Mouse (Mus musculus): Measurements from ENCODE around the gene Gigyf1. TPM values are rescaled to one million over a fixed set of nuclear protein-coding genes. Genes with fewer than 3 reads are reported as not detected.

Gigyf1 gene
- polyA plus RNA-seq, 1 experiment from 2014 or later = 14.7 TPM

DNA sequence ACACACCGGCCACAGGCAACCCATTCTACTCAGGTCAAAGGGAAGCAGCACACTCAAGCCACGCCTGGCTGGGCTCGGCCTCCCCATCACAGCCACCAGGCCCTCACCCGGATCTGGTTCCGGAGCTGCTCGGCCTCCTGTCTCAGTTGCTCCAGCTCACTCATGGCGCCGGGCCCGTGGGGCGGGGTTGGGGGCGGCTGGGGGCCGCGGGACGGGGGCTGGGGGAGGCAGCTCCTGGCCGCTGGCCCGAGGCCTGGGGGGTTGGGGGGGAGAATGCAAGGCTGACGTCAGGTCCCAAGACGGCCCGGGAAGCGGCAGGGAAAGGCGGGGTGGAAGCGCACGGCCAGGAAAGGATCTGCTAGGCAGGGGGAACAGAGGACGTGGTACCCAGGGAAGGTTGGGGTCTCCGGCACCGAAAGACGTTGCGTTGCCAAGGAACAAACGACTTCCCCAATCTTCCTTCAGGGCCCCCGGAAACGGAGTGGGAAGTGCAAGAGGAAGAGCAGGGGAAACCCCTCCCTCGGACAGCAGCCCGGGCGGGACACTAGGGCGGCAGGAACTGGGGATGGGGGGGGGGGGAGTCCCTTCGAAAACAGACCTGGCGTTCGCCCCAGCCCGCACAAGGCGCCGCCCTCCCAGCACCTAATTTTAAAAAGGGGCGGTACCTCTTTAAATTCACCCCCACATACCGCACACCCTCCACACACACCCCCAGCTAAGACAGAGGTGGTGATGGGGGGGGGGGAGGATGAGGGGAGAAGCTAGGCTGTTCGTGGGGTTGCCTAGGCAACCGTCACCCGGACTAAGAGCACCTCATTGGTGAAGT is 12.5 kb downstream of the Gigyf1 start:
- peak overlapping the region; percentile 87 for H3K9ac ChIP-seq
- no peaks in the 10 kb centered on the region for H3K27me3 ChIP-seq
- peaks cover 39% of the 10 kb centered on the region for H3K4me1 ChIP-seq
- peak overlapping the region; percentile 96 for H3K27ac ChIP-seq
- H3K4me2 ChIP-seq = peak overlapping the region; percentile 94
- peaks cover 45% of the 10 kb centered on the region for H3K36me3 ChIP-seq
- H3K4me3 ChIP-seq (replicated peaks) = peak overlapping the region; percentile 87
- WGBS = under 1% methylated on average over 43 of the region's 46 CpGs
- peak; percentile 23 for ATAC-seq (replicated peaks; ENCODE audit: low FRiP score)
- no peaks in the 10 kb centered on the region for H3K9me3 ChIP-seq (replicated peaks)

DNA sequence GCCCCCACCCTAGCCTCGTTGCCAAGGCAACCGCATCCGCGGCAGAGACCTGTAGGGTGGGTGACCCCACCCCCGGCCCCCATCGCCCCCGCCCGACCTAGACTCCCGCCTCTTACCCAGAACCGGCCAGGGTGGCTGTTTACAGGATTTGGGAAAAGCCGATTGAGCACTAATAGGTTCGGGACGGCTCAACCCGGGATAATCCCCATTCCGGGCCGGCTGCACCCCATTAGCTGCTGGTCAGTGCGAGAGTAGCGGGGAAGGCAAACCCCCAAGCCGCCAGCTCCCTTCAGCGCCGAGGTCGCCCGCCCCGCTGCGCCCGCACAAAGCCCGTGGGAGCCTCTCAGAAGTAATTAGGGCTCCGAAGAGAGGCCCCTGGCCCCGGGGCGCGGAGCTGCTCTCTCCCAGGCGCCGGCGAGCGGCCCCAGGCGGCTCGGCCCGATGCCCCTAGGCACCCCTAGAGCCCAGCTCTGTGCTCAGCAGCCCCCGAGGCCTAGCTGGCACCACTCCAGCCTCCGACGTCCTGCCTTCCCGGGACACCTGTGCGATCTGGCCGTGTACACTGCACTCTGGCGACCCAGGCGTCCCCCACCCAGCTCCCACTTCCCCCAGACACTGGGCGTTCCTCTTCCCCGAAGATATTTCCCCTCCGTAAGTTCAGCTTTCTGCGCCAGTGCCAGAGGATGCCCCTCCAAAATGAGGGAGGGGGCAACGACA is 13.2 kb downstream of the Gigyf1 start:
- ATAC-seq (replicated peaks; ENCODE audit: low FRiP score) = peak; percentile 11
- under 1% methylated on average over 48 of the region's 51 CpGs for WGBS
- Histone ChIP-seq H3K4me1 (peaks cover 33% of the 10 kb centered on the region), H3K9ac (peak overlapping the region; percentile 87), H3K27me3 (no peaks in the 10 kb centered on the region), H3K27ac (peak overlapping the region; percentile 96), H3K9me3 (replicated peaks) (no peaks in the 10 kb centered on the region), H3K4me2 (peak overlapping the region; percentile 94), H3K4me3 (replicated peaks) (peak overlapping the region; percentile 87), H3K36me3 (peaks cover 38% of the 10 kb centered on the region)

DNA sequence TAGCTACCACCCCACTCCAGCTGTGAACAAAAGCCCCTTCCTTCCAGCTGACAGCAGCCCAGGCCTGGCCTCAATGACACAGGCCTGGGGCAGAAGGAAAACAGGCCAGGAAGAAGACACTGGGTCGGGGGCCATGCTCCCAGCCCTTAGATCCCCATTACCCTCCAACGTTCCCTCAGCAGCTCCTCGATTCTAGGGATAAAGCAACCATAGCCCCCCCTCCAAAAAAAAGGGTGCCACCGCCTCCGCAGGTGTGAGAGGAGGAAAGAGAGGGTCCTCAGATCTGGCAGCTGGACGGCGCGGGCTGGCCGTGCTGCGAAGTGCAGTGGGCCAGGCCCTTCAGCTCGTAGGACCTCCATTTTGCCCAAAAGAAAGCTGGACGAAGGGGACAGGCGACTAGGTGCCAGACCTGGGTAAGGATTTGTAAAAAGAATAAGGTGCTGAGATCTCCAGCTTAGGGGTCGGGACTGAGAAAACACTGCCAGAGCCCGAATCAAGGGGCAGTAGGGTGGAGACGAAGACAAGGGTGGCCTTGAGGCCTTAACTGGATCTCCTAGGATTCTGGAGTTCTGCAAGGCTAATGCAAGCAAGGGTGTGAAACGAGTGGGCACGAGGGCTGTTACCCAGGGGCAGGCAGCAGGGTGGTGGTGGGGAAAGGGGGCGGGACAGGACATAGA is 13.9 kb downstream of the Gigyf1 start:
- Histone ChIP-seq H3K4me2 (peak overlapping the region; percentile 94), H3K36me3 (peaks cover 32% of the 10 kb centered on the region), H3K9ac (peak overlapping the region; percentile 87), H3K27me3 (no peaks in the 10 kb centered on the region), H3K4me3 (replicated peaks) (peak overlapping the region; percentile 87), H3K4me1 (peaks cover 32% of the 10 kb centered on the region), H3K27ac (peak overlapping the region; percentile 96), H3K9me3 (replicated peaks) (no peaks in the 10 kb centered on the region)
- 0% methylated on average over 19 of the region's 19 CpGs for WGBS
- ATAC-seq (replicated peaks; ENCODE audit: low FRiP score) = 0 out of 2 replicates have a peak, but pooled peaks have one; percentile 0

DNA sequence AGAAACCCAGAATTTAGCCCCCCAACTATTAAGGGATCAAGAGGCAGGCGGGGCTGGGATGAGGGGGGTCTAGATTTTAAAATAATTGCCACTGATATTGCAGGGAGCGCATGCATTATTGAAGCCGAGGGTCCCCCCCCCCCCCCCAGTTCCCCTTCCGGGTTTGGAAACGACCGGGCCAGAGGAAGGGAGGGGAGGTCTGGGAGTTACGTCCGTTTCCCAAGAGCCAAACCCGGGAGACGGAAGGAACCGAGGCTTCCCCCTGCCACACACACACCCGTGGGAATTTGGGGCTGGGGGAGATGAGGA is 14.4 kb downstream of the Gigyf1 start:
- Histone ChIP-seq H3K9ac (peak overlapping the region; percentile 87), H3K27ac (peak overlapping the region; percentile 96), H3K4me2 (peak overlapping the region; percentile 94), H3K4me3 (replicated peaks) (peak overlapping the region; percentile 87), H3K36me3 (peaks cover 27% of the 10 kb centered on the region), H3K9me3 (replicated peaks) (no peaks in the 10 kb centered on the region), H3K4me1 (peaks cover 29% of the 10 kb centered on the region), H3K27me3 (no peaks in the 10 kb centered on the region)
- WGBS = 1% methylated on average over 10 of the region's 12 CpGs
- ATAC-seq (replicated peaks; ENCODE audit: low FRiP score) = peak; percentile 14; the same call in 1 of the 2 replicates

DNA sequence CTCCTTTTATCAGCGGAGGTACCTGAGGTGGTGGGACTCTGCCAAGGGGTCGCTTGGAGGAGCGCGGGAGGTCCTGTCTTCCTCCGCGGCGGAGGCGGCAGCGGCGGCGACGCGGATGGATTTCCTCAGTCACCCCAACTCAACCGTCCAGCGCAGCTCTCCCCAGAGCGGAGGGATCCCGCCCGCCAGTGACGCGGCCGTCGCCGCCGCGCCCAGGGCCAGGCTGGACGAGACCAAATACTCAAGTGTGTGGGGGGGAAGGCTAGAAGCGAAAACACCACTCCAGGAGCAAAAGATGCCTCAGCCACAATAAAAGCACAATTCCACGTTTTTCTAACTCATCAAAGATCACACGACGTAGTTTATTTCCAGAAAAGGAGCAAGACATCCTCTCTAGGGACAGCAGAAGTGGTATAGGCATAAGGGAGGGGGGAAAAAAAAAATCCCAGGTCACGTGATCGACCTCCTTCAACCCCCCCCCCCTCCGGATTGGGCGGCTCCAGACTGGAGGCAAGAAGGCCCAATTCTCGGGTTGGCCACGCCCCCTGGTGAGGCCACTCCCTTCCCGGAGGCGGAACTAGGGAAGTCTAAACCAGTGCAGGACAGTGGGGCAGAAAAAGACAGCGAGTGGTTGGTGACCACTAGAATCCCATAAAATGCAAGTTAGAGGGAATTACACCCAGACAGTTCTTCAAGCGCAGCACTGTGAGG is 14.9 kb downstream of the Gigyf1 start, which contains the start of the genes Epo and Gnb2:
TSS of gene Epo (minus strand) at position 126 of the 711 bp plus-strand sequence.
TSS of gene Gnb2 (minus strand) at position 394 of the 711 bp plus-strand sequence.
- no peaks in the 10 kb centered on the region for H3K27me3 ChIP-seq
- ATAC-seq (replicated peaks; ENCODE audit: low FRiP score) = peak; percentile 74
- H3K4me1 ChIP-seq = peaks cover 29% of the 10 kb centered on the region
- peak within 1 kb of the TSS; percentile 87 for H3K4me3 ChIP-seq (replicated peaks)
- H3K4me2 ChIP-seq = peak within 1 kb of the TSS; percentile 94
- H3K36me3 ChIP-seq = peaks cover 22% of the 10 kb centered on the region
- peak within 1 kb of the TSS; percentile 96 for H3K27ac ChIP-seq
- H3K9me3 ChIP-seq (replicated peaks) = no peaks in the 10 kb centered on the region
- peak within 1 kb of the TSS; percentile 87 for H3K9ac ChIP-seq
- WGBS = 0% methylated on average over 40 of the region's 40 CpGs

DNA sequence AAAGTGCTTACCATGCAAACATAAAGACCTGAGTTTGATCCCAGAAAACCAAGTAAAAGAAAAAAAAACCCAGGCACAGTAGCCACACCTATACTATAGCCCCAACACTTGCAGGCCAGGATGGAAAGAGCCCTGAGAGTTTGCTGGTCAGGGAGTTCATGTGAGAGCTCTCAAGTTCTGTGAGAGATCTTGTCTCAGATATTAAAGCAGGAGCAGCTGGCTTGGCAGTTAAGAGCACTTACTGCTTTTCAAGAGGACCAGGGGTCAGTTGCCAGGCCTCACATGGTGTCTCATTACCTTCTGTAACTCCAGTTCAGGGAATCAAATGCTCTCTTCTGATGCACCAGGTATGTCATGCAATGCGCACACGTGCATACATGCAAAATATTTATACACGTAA is 16.4 kb downstream of the Gigyf1 start:
- no peak overlapping the region for H3K27ac ChIP-seq
- H3K27me3 ChIP-seq = no peaks in the 10 kb centered on the region
- no peak overlapping the region for H3K9ac ChIP-seq
- WGBS = 90% methylated on average over 3 of the region's 3 CpGs
- H3K4me1 ChIP-seq = peaks cover 20% of the 10 kb centered on the region
- H3K36me3 ChIP-seq = peaks cover 7% of the 10 kb centered on the region
- no peak overlapping the region for H3K4me3 ChIP-seq (replicated peaks)
- no peaks in the 10 kb centered on the region for H3K9me3 ChIP-seq (replicated peaks)
- ATAC-seq (replicated peaks; ENCODE audit: low FRiP score) = no peak
- H3K4me2 ChIP-seq = no peak overlapping the region

DNA sequence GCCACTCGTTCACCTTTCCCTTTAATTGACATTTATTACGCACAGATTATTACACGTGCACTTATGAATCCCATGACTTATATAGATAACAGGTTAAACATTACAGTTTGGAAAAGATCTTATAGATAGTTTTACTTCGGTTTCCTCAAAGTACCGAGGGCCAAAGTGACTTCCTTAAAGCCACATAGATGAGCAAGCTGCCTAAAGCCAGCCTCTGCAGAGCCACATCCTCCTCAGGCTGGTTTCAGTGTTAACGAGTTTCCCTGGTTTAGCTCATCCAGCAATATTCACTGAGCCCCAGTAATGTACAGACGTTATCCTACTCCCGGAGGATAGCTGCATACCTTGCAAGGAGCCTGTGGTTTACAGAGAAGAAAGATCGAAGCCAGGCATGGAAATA is 17.0 kb downstream of the Gigyf1 start:
- no peaks in the 10 kb centered on the region for H3K27me3 ChIP-seq
- no peak overlapping the region for H3K9ac ChIP-seq
- WGBS = 77% methylated on average over 9 of the region's 9 CpGs
- no peak overlapping the region for H3K4me3 ChIP-seq (replicated peaks)
- peaks cover 14% of the 10 kb centered on the region for H3K4me1 ChIP-seq
- H3K9me3 ChIP-seq (replicated peaks) = no peaks in the 10 kb centered on the region
- no peak overlapping the region for H3K27ac ChIP-seq
- ATAC-seq (replicated peaks; ENCODE audit: low FRiP score) = no peak
- no peak overlapping the region for H3K4me2 ChIP-seq
- peaks cover 1% of the 10 kb centered on the region; the same call in 1 of the 2 replicates for H3K36me3 ChIP-seq

DNA sequence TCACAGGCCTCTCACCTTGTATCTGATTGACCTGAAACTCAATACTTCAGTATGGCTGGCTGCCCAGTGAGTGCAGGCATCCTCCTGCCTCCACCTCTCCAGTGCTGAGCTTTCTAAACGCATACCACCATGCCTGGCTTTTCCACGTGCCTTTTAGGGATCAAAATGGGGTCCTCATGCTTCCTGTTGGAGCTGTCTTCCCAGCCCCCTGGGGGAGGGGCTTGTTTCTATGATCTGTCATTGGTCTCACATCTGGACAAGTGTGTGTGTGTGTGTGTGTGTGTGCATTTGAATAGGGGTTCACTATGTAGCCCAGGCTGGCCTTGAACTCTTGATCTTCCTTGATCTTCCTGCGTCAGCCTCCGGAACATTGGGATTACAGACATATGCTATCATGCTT is 19.1 kb downstream of the Gigyf1 start:
- ATAC-seq (replicated peaks; ENCODE audit: low FRiP score) = no peak
- Histone ChIP-seq H3K4me1 (peaks cover 4% of the 10 kb centered on the region), H3K4me2 (no peak overlapping the region), H3K4me3 (replicated peaks) (no peak overlapping the region), H3K36me3 (no peaks in the 10 kb centered on the region), H3K27me3 (no peaks in the 10 kb centered on the region), H3K9me3 (replicated peaks) (no peaks in the 10 kb centered on the region), H3K27ac (no peak overlapping the region), H3K9ac (no peak overlapping the region)
- WGBS = 64% methylated on average over 4 of the region's 4 CpGs

DNA sequence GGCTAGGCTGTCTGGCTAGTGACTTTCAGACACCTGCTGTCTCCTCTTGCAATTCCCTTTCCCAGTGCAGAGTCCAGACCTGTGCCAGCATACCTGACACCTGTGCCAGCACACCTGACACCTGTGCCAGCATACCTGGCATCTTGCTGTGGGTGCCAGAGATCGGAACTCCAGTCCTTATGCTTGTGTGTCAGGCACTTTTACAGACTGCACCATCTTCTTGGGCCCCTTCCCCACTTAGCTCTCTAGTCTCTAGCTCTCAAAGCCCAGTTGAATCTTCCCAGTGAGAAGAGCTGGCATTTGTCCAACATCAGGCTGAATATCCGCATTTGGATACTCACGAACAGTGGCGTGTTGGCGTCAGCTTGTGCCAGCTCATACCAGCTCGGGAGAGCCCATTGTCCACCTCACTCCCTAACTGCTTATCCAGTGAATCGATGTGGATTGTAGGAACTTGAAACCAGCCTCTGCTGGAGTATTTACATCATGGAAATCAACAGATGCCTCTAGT is 21.0 kb downstream of the Gigyf1 start:
- H3K4me1 ChIP-seq = no peaks in the 10 kb centered on the region
- WGBS = 68% methylated on average over 7 of the region's 7 CpGs
- no peak overlapping the region for H3K9ac ChIP-seq
- H3K4me2 ChIP-seq = no peak overlapping the region
- H3K4me3 ChIP-seq (replicated peaks) = no peak overlapping the region
- H3K9me3 ChIP-seq (replicated peaks) = no peaks in the 10 kb centered on the region
- ATAC-seq (replicated peaks; ENCODE audit: low FRiP score) = no peak
- H3K27me3 ChIP-seq = no peaks in the 10 kb centered on the region
- H3K27ac ChIP-seq = no peak overlapping the region
- no peaks in the 10 kb centered on the region for H3K36me3 ChIP-seq

DNA sequence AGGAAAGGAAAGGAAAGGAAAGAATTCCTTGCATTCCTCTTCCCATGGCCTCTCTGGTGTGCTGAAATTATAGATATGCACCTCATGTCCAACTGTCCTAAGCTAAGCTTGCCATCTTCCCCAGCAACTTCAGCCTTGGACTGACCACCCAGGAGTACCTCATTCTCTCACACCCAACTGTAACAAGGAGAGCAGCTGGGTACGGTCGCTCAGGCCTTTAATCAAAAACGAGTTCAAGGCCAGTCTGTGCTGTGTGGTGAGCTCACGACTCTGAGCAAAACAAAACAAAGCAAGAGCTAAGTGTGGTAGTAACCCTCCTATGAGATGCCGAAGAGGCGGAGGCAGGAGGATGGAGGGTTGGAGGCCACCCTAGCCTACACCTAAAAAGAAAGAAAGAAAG is 22.6 kb downstream of the Gigyf1 start:
- no peak for ATAC-seq (replicated peaks; ENCODE audit: low FRiP score)
- no peaks in the 10 kb centered on the region for H3K9me3 ChIP-seq (replicated peaks)
- H3K27ac ChIP-seq = no peak overlapping the region
- H3K9ac ChIP-seq = no peak overlapping the region
- H3K4me2 ChIP-seq = no peak overlapping the region
- H3K27me3 ChIP-seq = no peaks in the 10 kb centered on the region
- WGBS = 71% methylated on average over 6 of the region's 6 CpGs
- H3K4me1 ChIP-seq = no peaks in the 10 kb centered on the region
- no peaks in the 10 kb centered on the region for H3K36me3 ChIP-seq
- no peak overlapping the region for H3K4me3 ChIP-seq (replicated peaks)

DNA sequence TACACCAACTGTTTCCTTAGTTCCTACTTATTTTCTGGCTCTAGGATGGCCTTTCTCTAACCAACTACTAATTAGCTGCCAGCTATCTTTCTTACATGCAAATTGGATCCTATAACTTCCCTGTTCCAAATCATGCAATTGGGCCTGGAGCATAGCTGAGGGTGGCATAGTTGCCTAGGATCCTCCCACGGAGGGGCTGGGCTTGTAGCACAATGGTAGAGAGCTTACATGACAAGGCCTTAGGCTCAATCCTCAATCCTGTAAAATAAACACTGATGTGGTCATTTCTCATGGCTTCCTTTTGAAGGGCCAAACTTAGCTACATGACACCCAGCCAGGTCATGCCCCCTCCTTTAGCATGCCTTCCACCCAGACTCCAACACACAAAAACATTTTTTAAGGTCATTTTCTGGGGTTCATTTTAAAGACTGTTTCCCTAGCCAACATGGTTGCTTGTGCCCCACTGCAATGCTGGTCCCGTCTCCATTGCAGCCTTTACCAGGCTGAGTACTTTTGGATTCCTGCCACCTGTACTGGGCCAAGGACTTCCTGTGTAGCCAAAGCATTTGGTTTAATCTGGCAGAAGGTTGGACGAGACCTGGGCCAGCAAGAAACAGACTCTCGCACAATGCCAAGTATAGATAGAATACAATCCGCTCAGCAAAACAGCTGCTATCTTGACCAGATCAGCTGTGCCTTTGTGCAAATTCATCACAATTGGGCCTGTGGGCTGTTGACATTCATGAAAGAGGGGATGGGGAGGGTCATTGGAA is 23.6 kb downstream of the Gigyf1 start:
- ATAC-seq (replicated peaks; ENCODE audit: low FRiP score) = no peak
- 76% methylated on average over 5 of the region's 5 CpGs for WGBS
- H3K27ac ChIP-seq = no peak overlapping the region
- no peaks in the 10 kb centered on the region for H3K36me3 ChIP-seq
- H3K4me3 ChIP-seq (replicated peaks) = no peak overlapping the region
- H3K4me2 ChIP-seq = no peak overlapping the region
- H3K9ac ChIP-seq = no peak overlapping the region
- no peaks in the 10 kb centered on the region for H3K27me3 ChIP-seq
- no peaks in the 10 kb centered on the region for H3K4me1 ChIP-seq
- H3K9me3 ChIP-seq (replicated peaks) = no peaks in the 10 kb centered on the region

Measured in kidney, embryonic 15.5 days (tissue).